Mouse (Mus musculus) lung, embryonic 15.5 days (tissue): ENCODE measurements around the gene Ctnna3. TPM values are rescaled to one million over a fixed set of nuclear protein-coding genes. Genes with fewer than 3 reads are reported as not detected.

Source experiments
- ATAC-seq: fragments of 200-750 bp; cut with Nextera tagmentation; 2 replicates; pipeline ENCODE4 v1.8.0; 2017; ENCODE audit warnings: moderate number of reproducible peaks, borderline replicate concordance; ENCODE audit not compliant: low FRiP score, low TSS enrichment; ENCODE audit errors: extremely low read depth
- H3K27ac ChIP-seq: fragments of 300-500 bp; sonication (generic); 2 replicates; pipeline ENCODE4 v1.5.1; 2015; ENCODE audit warnings: moderate library complexity, mild to moderate bottlenecking, inconsistent platforms
- H3K27me3 ChIP-seq: fragments of 300-500 bp; sonication (generic); 2 replicates; pipeline ENCODE4 v1.6.1; 2015; ENCODE audit warnings: inconsistent platforms
- H3K36me3 ChIP-seq: fragments of 300-500 bp; sonication (generic); 2 replicates; pipeline ENCODE4 v1.6.1; 2015; ENCODE audit warnings: inconsistent platforms
- H3K4me1 ChIP-seq: fragments of 300-500 bp; sonication (generic); 2 replicates; pipeline ENCODE4 v1.6.1; 2015; ENCODE audit warnings: inconsistent platforms
- H3K4me2 ChIP-seq: fragments of 300-500 bp; sonication (generic); 2 replicates; pipeline ENCODE4 v1.6.1; 2015; ENCODE audit warnings: inconsistent platforms, mild to moderate bottlenecking, moderate library complexity
- H3K4me3 ChIP-seq: fragments of 300-500 bp; sonication (generic); 2 replicates; pipeline ENCODE4 v1.5.1; 2015; ENCODE audit warnings: mild to moderate bottlenecking, inconsistent platforms
- H3K9ac ChIP-seq: fragments of 300-500 bp; sonication (generic); 2 replicates; pipeline ENCODE4 v1.6.1; 2015; ENCODE audit warnings: inconsistent platforms
- H3K9me3 ChIP-seq: fragments of 300-500 bp; sonication (generic); 2 replicates; pipeline ENCODE4 v1.6.1; 2016; ENCODE audit warnings: inconsistent platforms
- WGBS: fragments of 180-500 bp; shearing (Covaris S2); methylation state at CpG from one replicate; pipeline ENCODE4 v1.1.7; 2015; 5-methylcytosine and 5-hydroxymethylcytosine counted together
- polyA plus RNA-seq: library from polyadenylated mRNA; unstranded; fragments of >200 nt; fragmentation: Nextera tagmentation; extraction: Ambion mirVana; gene quantifications from 2 replicates; pipeline ENCODE4 v1.2.1, GENCODE M21; 2015

Gene Ctnna3
- polyA plus RNA-seq, 1 experiment from 2014 or later = 1.2 TPM

DNA sequence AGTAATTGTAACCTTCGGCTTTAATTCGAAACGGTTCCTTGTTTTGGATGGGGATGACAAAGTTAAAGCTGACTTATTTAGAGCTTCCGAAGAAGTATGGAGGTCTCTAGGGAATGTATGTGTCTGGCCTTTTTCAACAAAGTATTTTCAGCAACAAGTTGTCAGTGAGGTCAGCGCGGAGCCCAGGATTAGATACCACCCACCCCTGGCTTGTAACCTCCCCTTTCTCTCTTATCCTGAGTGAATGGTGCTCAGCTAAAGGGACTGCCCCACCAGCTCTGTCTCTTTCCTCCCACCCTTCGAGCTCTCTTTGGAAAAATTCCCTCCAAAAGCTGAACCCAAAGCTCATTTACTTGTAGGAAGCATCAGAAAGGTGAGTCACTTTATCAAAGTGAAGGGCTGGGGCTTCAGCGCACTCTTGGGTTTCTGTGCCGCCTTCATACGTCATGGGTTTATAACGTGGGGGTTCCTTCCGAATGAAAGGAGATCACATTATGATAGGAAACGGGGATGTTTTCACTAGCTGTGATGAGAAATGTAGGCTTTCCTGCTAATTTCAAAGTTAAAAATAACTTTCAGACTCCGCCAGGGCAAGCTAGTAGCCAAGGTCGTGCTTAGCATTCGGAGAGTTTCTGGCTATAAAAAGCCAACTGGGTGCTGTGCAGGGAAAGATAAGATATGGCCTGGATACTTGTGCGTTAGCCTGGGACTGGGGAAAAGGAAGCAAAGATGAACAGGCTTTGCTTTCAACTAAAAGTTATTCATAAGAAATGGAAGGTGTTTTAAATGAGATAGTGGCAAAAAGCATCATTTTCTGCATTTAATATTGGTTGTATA lies 27.6 kb downstream of the Ctnna3 start:
- no peaks in the 10 kb centered on the region for H3K27me3 ChIP-seq
- H3K4me3 ChIP-seq = peak overlapping the region; percentile 9; the same call in 1 of the 2 replicates
- 55% methylated on average over 17 of the region's 17 CpGs for WGBS
- H3K9ac ChIP-seq = no peak overlapping the region
- no peaks in the 10 kb centered on the region for H3K36me3 ChIP-seq
- H3K9me3 ChIP-seq = no peaks in the 10 kb centered on the region
- no peaks in the 10 kb centered on the region for H3K4me1 ChIP-seq
- peak overlapping the region; percentile 35 for H3K4me2 ChIP-seq
- ATAC-seq = no peak
- no peak overlapping the region for H3K27ac ChIP-seq

DNA sequence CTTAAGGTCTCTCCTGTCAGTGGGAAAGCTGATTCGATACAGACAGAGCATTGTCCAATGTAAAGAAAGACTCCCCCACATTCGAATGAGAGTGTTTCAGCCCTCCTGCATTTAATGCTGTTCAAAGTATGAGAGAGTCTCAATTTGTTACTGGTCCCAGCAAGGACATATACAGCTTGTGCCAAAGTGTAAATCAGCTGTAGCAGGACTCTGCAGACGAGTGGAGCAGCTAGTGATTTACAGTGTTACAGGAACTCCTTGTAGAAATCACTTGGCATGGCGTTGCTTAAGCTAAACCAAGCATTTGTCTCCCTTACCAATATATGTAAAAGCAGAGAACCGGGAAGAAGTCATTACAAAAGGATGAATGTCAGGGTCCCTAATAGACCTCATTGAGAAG lies 31.0 kb downstream of the Ctnna3 start:
- no peaks in the 10 kb centered on the region for H3K36me3 ChIP-seq
- H3K4me1 ChIP-seq = no peaks in the 10 kb centered on the region
- no peak overlapping the region for H3K4me3 ChIP-seq
- H3K4me2 ChIP-seq = no peak overlapping the region
- no peak for ATAC-seq
- H3K27ac ChIP-seq = no peak overlapping the region
- H3K9ac ChIP-seq = no peak overlapping the region
- 63% methylated on average over 5 of the region's 5 CpGs for WGBS
- no peaks in the 10 kb centered on the region for H3K9me3 ChIP-seq
- H3K27me3 ChIP-seq = no peaks in the 10 kb centered on the region

DNA sequence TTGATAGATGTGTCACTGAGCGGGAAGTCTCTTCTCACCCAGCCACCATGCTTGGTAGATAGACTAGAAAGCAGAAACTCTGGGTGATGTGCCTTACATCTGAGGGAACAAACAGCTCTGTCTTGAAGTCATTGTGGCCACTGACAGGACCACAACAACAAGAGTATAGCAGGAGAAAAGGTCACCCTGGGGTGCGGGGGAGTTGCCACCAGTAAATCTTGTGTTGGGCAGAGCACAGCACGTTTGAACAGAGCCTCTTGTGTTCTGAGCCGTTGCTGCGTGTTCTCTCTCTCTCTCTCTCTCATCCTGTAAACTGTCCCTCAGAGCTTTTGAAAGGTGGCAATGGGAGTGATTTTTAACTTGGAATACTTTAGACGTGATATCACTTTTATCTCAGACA lies 42.6 kb downstream of the Ctnna3 start:
- 52% methylated on average over 6 of the region's 6 CpGs for WGBS
- no peaks in the 10 kb centered on the region for H3K27me3 ChIP-seq
- no peaks in the 10 kb centered on the region for H3K36me3 ChIP-seq
- no peaks in the 10 kb centered on the region for H3K9me3 ChIP-seq
- no peak overlapping the region for H3K27ac ChIP-seq
- H3K4me2 ChIP-seq = no peak overlapping the region
- no peak overlapping the region for H3K9ac ChIP-seq
- no peak overlapping the region for H3K4me3 ChIP-seq
- H3K4me1 ChIP-seq = peaks cover 14% of the 10 kb centered on the region
- no peak for ATAC-seq

DNA sequence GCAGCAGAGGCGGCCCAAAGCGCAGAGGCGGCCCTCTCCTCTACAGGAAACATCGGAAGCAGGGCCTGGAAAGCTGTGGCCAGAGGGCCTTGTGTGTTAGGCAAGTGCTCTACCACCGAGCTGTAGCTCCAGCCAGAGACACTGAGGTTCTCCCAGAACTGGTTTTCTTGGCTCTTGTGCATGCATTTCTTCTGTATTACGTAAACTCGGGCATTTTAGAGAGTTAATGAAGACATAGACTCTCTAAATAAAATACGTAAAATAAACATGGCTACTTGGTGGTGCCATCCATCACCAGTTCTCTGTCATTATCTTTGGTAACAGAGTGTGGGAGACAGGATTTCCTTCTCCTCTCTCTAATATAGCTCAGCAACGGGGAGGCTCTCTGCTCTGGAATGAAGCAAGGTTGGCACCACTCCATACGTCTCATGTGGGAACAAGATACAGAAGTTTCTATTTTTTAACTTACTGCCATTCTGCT lies 46.3 kb downstream of the Ctnna3 start:
- no peaks in the 10 kb centered on the region for H3K27me3 ChIP-seq
- whole genome bisulfite sequencing = 29% methylated on average over 10 of the region's 10 CpGs
- H3K4me3 ChIP-seq = no peak overlapping the region
- H3K4me2 ChIP-seq = no peak overlapping the region
- H3K27ac ChIP-seq = peak overlapping the region; percentile 75
- no peaks in the 10 kb centered on the region for H3K9me3 ChIP-seq
- H3K9ac ChIP-seq = no peak overlapping the region
- H3K4me1 ChIP-seq = peaks cover 14% of the 10 kb centered on the region
- ATAC-seq = peak; percentile 89
- H3K36me3 ChIP-seq = no peaks in the 10 kb centered on the region

DNA sequence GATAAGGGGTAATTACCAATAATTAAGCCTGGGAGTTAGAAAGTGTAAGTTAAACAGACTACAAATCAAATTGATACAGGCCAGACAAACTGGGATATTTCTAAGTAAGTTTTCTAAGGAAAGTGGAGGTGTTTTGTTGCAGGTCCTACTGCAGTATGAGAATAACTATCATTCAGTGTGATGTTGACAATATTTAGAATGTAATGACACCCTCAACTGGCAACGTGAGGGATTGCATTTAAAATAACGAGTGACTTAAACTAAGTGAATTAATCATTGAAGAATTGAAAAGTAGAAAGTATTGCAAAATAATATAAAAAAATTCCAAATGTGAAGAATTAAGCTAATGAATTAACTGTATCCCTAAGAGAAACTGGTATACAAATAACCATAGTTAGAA lies 49.0 kb downstream of the Ctnna3 start:
- no peaks in the 10 kb centered on the region for H3K9me3 ChIP-seq
- peaks cover 14% of the 10 kb centered on the region for H3K4me1 ChIP-seq
- 37% methylated on average over 2 of the region's 2 CpGs for WGBS
- H3K9ac ChIP-seq = no peak overlapping the region
- H3K27ac ChIP-seq = no peak overlapping the region
- no peaks in the 10 kb centered on the region for H3K27me3 ChIP-seq
- ATAC-seq = no peak
- no peak overlapping the region for H3K4me3 ChIP-seq
- no peak overlapping the region for H3K4me2 ChIP-seq
- H3K36me3 ChIP-seq = no peaks in the 10 kb centered on the region

DNA sequence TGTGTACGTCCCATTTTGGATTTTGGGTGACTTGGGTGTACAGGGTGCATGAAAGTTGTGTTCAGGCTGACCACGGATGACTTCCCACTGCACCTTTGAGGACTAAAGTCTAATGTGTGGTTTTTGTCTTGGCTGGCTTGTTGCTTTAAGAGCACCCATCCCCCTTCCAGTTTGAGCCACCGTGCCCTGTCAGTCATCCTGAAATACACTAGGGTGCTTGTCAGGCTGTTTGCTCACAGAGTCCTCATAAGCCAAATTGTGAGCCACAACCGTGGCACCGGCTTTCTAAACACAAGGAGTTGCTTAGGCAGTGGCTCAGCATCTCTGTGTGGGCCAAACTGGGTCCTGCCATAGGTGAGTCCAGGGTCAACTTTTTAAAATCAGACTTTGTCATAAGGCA lies 50.2 kb downstream of the Ctnna3 start:
- H3K9me3 ChIP-seq = no peaks in the 10 kb centered on the region
- no peak overlapping the region for H3K4me3 ChIP-seq
- no peak overlapping the region for H3K9ac ChIP-seq
- no peaks in the 10 kb centered on the region for H3K36me3 ChIP-seq
- no peaks in the 10 kb centered on the region for H3K27me3 ChIP-seq
- ATAC-seq = no peak
- no peak overlapping the region for H3K4me2 ChIP-seq
- WGBS = 48% methylated on average over 5 of the region's 5 CpGs
- peaks cover 14% of the 10 kb centered on the region for H3K4me1 ChIP-seq
- H3K27ac ChIP-seq = no peak overlapping the region

DNA sequence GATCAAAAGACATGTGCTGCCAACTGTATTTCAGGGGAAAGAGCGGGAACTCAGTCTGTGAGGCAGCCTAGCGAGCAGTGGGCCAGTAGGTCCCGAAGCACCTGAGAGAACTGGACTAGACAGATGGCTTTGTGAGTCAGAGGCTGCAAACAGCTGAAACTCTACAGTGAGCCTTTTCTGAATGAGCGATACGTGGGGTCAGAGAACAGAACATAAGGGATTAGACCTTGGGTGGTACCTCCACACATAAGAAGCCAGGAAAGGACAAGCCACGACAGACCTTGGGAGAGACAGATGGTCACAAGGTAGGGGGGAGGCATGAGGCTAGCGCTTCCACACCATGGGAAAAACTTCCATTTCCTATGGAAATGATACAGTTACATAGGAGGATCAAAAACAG lies 58.4 kb downstream of the Ctnna3 start:
- no peak overlapping the region for H3K4me3 ChIP-seq
- H3K36me3 ChIP-seq = no peaks in the 10 kb centered on the region
- WGBS = 85% methylated on average over 7 of the region's 7 CpGs
- H3K9ac ChIP-seq = no peak overlapping the region
- H3K4me1 ChIP-seq = no peaks in the 10 kb centered on the region
- no peaks in the 10 kb centered on the region for H3K27me3 ChIP-seq
- H3K27ac ChIP-seq = no peak overlapping the region
- H3K9me3 ChIP-seq = no peaks in the 10 kb centered on the region
- no peak overlapping the region for H3K4me2 ChIP-seq
- no peak for ATAC-seq

DNA sequence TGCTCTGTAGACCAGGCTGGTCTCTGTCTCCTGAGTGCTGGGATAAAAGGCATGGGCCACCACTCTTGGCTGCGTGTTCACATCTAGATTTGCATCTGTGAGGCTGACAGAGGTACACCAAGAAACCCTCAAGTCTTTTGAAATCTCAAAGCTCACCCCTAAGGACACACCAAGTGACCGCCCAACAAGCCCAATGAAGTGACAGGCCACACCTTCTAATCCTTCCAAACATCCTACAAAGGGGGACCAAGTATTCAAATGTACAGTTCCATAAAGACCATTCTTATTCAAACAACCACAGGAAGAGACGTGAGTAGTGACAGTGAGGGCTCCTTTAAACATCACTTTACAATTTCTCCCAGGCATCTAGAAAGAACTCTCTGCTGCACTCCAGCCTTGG lies 94.1 kb downstream of the Ctnna3 start:
- Histone ChIP-seq H3K27me3 (no peaks in the 10 kb centered on the region), H3K9ac (no peak overlapping the region), H3K27ac (no peak overlapping the region), H3K4me3 (no peak overlapping the region), H3K4me1 (no peaks in the 10 kb centered on the region), H3K4me2 (no peak overlapping the region), H3K36me3 (no peaks in the 10 kb centered on the region), H3K9me3 (no peaks in the 10 kb centered on the region)
- 73% methylated on average over 3 of the region's 3 CpGs for WGBS
- ATAC-seq = no peak

DNA sequence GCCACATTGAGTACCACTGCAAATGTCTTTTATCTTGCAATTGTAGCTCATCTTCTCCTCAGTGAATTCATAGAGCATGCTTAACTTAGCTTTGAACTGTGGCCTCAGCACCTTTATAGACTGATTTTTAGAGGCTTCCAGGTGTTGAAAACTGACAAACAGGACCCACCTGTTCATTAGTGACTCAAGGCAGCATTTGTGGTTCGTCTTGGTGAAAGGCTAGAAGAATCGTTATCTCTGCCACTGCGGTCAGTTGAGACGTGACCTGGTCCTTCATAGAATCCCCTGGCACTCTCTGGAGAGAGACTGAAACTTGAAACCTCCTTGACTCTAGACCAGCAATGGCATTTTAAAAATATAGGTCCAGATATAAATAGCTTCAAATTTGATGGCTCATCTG lies 96.1 kb downstream of the Ctnna3 start:
- WGBS = 49% methylated on average over 4 of the region's 4 CpGs

DNA sequence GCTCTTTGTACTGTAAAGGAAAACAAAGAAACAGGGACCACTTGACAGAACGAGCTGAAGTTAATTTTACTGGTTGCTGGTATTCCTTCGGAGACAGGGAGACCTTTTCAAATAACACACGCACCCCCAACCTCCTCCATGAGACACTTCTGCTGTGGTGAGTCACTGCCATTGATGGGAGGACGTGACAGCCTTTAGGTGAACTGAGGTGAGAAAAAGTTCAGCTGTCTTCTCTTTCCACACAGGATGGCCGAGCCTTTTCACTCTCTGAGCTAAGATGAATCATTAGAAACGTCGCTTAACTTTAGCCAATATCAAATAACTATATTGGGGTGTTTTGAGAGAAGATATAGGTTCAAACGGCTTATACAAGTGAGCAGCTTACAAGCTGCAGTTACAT lies 102.5 kb downstream of the Ctnna3 start:
- Histone ChIP-seq H3K4me1 (no peaks in the 10 kb centered on the region), H3K4me3 (no peak overlapping the region), H3K9me3 (no peaks in the 10 kb centered on the region), H3K27ac (no peak overlapping the region), H3K27me3 (no peaks in the 10 kb centered on the region), H3K9ac (no peak overlapping the region), H3K4me2 (no peak overlapping the region), H3K36me3 (no peaks in the 10 kb centered on the region)
- no peak for ATAC-seq
- 49% methylated on average over 8 of the region's 8 CpGs for WGBS

More for the DNA sequence above, 96.1 kb downstream of the Ctnna3 start:
- Histone ChIP-seq H3K27me3 (no peaks in the 10 kb centered on the region), H3K36me3 (no peaks in the 10 kb centered on the region), H3K4me3 (no peak overlapping the region), H3K4me2 (no peak overlapping the region), H3K4me1 (no peaks in the 10 kb centered on the region), H3K9ac (no peak overlapping the region), H3K27ac (no peak overlapping the region), H3K9me3 (no peaks in the 10 kb centered on the region)
- no peak for ATAC-seq

DNA sequence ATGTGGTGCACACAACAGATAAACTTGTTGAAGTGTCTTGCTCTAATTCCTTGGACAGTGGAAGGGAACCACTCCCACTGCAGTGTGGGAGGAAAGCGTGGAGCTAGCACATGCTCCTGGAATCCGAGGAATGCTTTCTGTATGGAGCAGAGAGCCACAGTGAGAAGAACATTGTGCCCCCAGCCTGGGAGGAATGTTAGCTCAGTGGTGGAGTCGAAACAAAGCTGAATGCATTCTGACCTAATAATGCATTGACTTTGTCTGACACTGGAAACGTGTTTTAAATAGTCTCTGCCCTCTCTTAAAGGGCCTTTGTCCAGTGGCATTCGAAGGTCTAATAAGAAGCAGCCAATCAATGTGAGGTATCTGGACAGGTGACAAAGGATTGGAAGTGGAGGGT lies 111.9 kb downstream of the Ctnna3 start:
- no peak overlapping the region for H3K27ac ChIP-seq
- 15% methylated on average over 5 of the region's 5 CpGs for WGBS
- H3K4me2 ChIP-seq = no peak overlapping the region

DNA sequence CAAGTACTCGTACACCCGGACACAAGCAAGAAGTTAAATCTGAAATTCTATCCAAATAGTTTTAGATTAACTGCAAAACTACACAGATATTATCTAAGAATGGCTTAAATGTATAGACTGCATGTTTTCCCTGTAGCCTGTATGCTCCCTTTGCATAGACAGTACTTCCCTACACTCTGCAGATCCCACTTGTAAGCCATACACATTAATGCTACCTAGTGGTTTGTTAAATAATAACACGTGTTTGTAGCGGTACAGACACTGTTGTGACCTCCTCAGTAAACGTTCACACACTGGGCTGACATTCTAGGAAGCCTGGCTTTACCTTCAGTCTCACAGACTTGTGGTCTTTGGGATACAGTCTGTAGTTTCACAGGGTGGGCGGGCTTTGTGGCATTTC lies 112.6 kb downstream of the Ctnna3 start:
- ATAC-seq = no peak
- Histone ChIP-seq H3K4me2 (no peak overlapping the region), H3K9ac (no peak overlapping the region), H3K27ac (no peak overlapping the region), H3K4me1 (0 out of 2 replicates have a peak, but pooled peaks cover 6% of the 10 kb centered on the region), H3K27me3 (no peaks in the 10 kb centered on the region), H3K4me3 (no peak overlapping the region), H3K36me3 (no peaks in the 10 kb centered on the region), H3K9me3 (no peaks in the 10 kb centered on the region)
- 54% methylated on average over 6 of the region's 6 CpGs for WGBS

More for the DNA sequence above, 111.9 kb downstream of the Ctnna3 start:
- H3K4me1 ChIP-seq = 0 out of 2 replicates have a peak, but pooled peaks cover 6% of the 10 kb centered on the region
- H3K9me3 ChIP-seq = no peaks in the 10 kb centered on the region
- no peak overlapping the region for H3K4me3 ChIP-seq
- peak; percentile 82; the same call in 1 of the 2 replicates for ATAC-seq
- H3K27me3 ChIP-seq = no peaks in the 10 kb centered on the region
- no peaks in the 10 kb centered on the region for H3K36me3 ChIP-seq
- H3K9ac ChIP-seq = no peak overlapping the region
